Mouse (Mus musculus) E14TG2a.4 (cell line): Measurements from ENCODE around the gene Dis3l.

Experiments
- CTCF ChIP-seq: conservative IDR thresholded peaks from 2 replicates; pipeline ENCODE4 v1.5.1; 2014; ENCODE audit warnings: low read length
- NANOG ChIP-seq: IDR thresholded peaks from 2 replicates; pipeline ENCODE4 v1.6.1; 2014; ENCODE audit warnings: borderline replicate concordance, low read length, mixed read lengths
- POU5F1 ChIP-seq: IDR thresholded peaks from 2 replicates; pipeline ENCODE4 v1.6.1; 2014; ENCODE audit warnings: low read length, borderline replicate concordance

DNA sequence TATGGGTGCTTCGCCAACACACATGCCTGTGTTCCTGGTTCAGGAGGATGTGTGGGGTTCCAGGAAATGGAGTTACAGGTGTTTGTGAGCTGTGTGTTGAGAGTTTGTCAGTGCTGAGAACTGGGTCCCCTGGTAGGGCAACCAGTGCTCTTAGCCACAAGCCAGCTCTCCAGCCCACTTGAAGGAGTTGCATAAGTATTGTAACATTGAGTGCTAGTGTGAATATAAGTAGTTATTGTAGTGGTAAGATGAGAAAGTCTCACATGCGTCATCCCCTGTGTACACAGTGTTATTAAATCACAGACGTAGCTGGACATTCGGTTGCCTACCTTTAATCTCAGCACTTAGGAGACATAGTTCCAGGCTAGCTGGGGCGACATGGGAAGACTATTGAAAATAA is 81.2 kb downstream of the Dis3l start:
- TF ChIP-seq CTCF (no peak), NANOG (no peak), POU5F1 (no peak)
